Mouse (Mus musculus) intestine, embryonic 14.5 days (tissue): ENCODE measurements around the gene Btbd18. TPM values are rescaled to one million over a fixed set of nuclear protein-coding genes. Genes with fewer than 3 reads are reported as not detected.

Experiments
- ATAC-seq: fragments of 200-750 bp; cut with Nextera tagmentation; replicated peaks from 2 replicates; pipeline ENCODE4 v1.8.0; 2017; ENCODE audit warnings: low read depth, moderate number of reproducible peaks, moderate TSS enrichment, moderate library complexity; ENCODE audit not compliant: low FRiP score, low TSS enrichment
- DNase-seq: peaks from one replicate; pipeline ENCODE4 v3.0.0-alpha.2; 2018; ENCODE audit warnings: low spot score
- H3K27ac ChIP-seq: fragments of 300-500 bp; sonication (generic); 2 replicates; pipeline ENCODE4 v1.5.1; 2014; ENCODE audit warnings: low read depth, mild to moderate bottlenecking, control low read depth
- H3K27me3 ChIP-seq: fragments of 300-500 bp; sonication (generic); replicated peaks from 2 replicates; pipeline ENCODE4 v1.6.1; 2014; ENCODE audit warnings: low read length, control low read depth; ENCODE audit not compliant: control insufficient read depth, insufficient read depth
- H3K36me3 ChIP-seq: fragments of 300-500 bp; sonication (generic); 2 replicates; pipeline ENCODE4 v1.6.1; 2014; ENCODE audit warnings: low read length, control low read depth; ENCODE audit not compliant: control insufficient read depth, insufficient read depth
- H3K4me1 ChIP-seq: fragments of 300-500 bp; sonication (generic); replicated peaks from 2 replicates; pipeline ENCODE4 v1.6.1; 2014; ENCODE audit warnings: low read length, control low read depth, mixed read lengths; ENCODE audit not compliant: control insufficient read depth, insufficient read depth
- H3K4me2 ChIP-seq: fragments of 300-500 bp; sonication (generic); 2 replicates; pipeline ENCODE4 v1.6.1; 2014; ENCODE audit warnings: low read length
- H3K4me3 ChIP-seq: fragments of 300-500 bp; sonication (generic); 2 replicates; pipeline ENCODE4 v1.5.1; 2014; ENCODE audit warnings: low read depth, low read length, control low read depth, mixed read lengths
- H3K9ac ChIP-seq: fragments of 300-500 bp; sonication (generic); 2 replicates; pipeline ENCODE4 v1.6.1; 2014; ENCODE audit warnings: mild to moderate bottlenecking, low read length
- H3K9me3 ChIP-seq: fragments of 300-500 bp; sonication (generic); 2 replicates; pipeline ENCODE4 v1.6.1; 2016; ENCODE audit warnings: low read length, control low read depth; ENCODE audit not compliant: control insufficient read depth
- WGBS: fragments of 180-500 bp; shearing (Covaris S2); extraction: QIAGEN DNeasy Blood & Tissue Kit; methylation state at CpG from one replicate; pipeline ENCODE4 v1.1.7; 2014; 5-methylcytosine and 5-hydroxymethylcytosine counted together
- polyA plus RNA-seq: library from polyadenylated mRNA; unstranded; fragments of >200 nt; fragmentation: Nextera tagmentation; extraction: Ambion mirVana; gene quantifications from 2 replicates; pipeline ENCODE4 v1.2.1, GENCODE M21; 2014

The Btbd18 gene
- polyA plus RNA-seq, 1 experiment from 2014 or later: 0.34 TPM

DNA sequence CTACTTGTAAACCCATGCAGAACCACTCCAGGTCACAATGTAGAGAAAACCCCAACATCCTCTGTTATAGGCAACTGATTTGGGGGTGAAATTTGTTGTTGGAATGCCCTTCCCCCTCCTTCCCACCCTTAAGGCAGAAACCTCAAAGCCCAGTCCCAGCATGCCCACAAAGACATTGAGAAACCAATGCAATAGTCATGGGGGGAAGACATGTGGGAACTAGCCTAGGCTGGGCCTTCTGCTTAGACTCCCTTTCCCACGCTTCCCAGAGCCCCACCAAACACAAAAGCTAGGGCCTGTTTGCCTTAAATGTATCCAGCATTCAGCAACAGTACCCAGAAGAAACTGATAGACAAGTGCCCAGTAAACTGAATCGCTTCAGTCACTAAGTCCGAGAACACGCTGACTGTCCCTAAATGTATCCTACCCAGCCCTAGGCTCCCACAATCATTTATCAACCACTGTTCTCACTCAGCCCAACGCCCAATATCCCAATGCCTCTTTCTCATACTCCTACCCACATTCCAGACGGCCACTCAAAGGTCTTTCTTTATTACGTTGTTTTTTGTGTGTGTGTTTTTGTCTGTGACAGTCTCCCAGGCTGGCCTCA lies 32.4 kb upstream of the Btbd18 start:
- no peak overlapping the region for H3K9ac ChIP-seq
- H3K4me2 ChIP-seq: no peak overlapping the region
- no peaks in the 10 kb centered on the region for H3K27me3 ChIP-seq
- WGBS: 66% methylated on average over 7 of the region's 7 CpGs
- no peak overlapping the region for H3K4me3 ChIP-seq
- no peaks in the 10 kb centered on the region for H3K9me3 ChIP-seq
- H3K4me1 ChIP-seq: peaks cover 19% of the 10 kb centered on the region
- H3K36me3 ChIP-seq: peaks cover 30% of the 10 kb centered on the region
- DNase-seq: no peak
- no peak for ATAC-seq
- H3K27ac ChIP-seq: peak overlapping the region; percentile 24

DNA sequence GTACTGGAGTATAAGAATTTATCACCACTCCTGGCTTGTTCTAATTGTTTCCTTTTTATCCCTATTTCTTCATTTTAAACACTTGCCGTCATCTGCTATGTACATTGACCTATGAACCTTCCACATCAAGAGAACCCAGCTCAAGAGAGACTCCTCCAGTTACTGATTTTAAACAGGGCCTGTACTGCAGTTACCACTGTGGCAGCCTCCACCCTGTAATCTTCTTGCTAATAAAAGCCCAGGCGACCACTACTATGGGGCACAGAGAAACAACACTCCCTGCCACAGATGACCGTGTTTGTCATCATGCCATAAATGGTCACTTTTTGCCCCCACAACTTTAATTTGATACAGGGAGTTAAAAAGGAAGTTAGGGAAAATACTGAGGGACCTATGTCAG lies 31.8 kb upstream of the Btbd18 start:
- DNase-seq: no peak
- 0 out of 2 replicates have a peak, but pooled peaks have one; percentile 18 for ATAC-seq
- no peaks in the 10 kb centered on the region for H3K27me3 ChIP-seq
- no peak overlapping the region for H3K4me3 ChIP-seq
- no peak overlapping the region for H3K9ac ChIP-seq
- H3K27ac ChIP-seq: peak overlapping the region; percentile 54
- peaks cover 24% of the 10 kb centered on the region for H3K4me1 ChIP-seq
- WGBS: 25% methylated on average over 3 of the region's 3 CpGs
- peaks cover 30% of the 10 kb centered on the region for H3K36me3 ChIP-seq
- H3K9me3 ChIP-seq: no peaks in the 10 kb centered on the region
- H3K4me2 ChIP-seq: no peak overlapping the region

DNA sequence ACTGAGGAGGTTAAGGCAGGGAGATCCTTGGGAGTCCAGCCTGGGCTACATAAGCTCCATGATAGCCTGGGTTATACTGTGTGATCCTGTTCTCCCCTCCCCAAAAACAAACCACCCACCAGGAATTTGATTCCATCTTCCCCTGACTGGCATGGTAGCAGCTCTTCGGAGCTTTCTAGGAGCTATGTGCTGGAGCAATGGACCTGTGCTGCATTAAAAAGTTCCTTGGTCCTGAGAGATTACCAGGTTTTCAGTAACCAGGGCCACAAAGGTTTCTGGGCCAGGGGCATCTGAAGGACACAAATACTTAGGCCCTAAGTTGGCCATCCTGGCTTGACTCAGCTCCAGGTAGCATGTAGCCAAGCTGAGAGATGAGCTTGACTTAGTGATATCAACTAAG lies 26.9 kb upstream of the Btbd18 start:
- peaks cover 55% of the 10 kb centered on the region for H3K4me1 ChIP-seq
- peak overlapping the region; percentile 98; the same call in 1 of the 2 replicates for H3K27ac ChIP-seq
- no peak overlapping the region for H3K9ac ChIP-seq
- H3K4me2 ChIP-seq: peak overlapping the region; percentile 20; the same call in 1 of the 2 replicates
- no peak for ATAC-seq
- H3K27me3 ChIP-seq: no peaks in the 10 kb centered on the region
- H3K36me3 ChIP-seq: peaks cover 11% of the 10 kb centered on the region; the same call in 1 of the 2 replicates
- no peak overlapping the region for H3K4me3 ChIP-seq
- DNase-seq: no peak
- no peaks in the 10 kb centered on the region for H3K9me3 ChIP-seq
- WGBS: 86% methylated on average over 1 of the region's 1 CpGs

DNA sequence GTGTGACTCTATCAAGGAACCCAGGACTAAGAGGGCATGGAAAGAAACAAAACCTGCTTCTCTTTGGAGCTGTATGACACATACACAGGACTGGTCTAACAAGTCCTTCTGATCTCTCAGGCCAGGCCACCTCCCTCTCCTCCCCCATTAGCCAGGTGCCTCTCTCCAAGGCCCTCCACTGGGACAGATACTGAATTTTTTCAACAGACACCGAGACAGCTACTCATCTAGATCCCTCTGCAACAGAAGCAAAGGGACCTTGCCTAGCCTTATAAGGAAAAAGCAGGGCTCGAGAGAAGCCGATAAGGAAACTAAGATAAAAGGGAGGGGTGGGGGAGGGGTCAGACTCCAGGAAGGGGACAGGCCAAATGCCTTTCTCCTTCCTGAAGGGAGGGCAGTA lies 25.9 kb upstream of the Btbd18 start:
- Histone ChIP-seq H3K9me3 (no peaks in the 10 kb centered on the region), H3K4me2 (no peak overlapping the region; the same call in none of the 2 replicates), H3K27me3 (no peaks in the 10 kb centered on the region), H3K9ac (no peak overlapping the region), H3K4me3 (no peak overlapping the region), H3K27ac (peak overlapping the region; percentile 98), H3K36me3 (peaks cover 11% of the 10 kb centered on the region; the same call in 1 of the 2 replicates), H3K4me1 (peaks cover 57% of the 10 kb centered on the region)
- ATAC-seq (peak; percentile 63), DNase-seq (peak; percentile 65)
- WGBS: 5% methylated on average over 3 of the region's 3 CpGs

DNA sequence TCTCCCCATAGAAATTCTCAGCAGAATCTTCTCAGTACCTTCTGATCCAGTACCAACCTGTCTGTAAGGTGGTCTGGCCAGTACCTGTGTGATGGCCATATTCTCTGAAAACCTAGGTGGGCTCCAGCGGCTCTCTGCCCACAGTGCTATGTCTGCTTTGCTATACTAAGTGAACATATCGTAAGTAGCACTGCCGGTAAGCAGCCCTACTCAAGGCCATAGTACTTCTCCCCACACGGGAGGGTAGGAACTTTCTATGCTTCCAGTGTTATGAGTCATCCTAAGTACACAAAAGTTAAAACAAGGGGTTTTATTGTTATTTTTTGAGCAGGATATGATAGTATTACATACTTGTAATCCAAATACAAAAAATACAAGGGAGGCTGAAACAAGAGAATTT lies 24.9 kb upstream of the Btbd18 start:
- 0 out of 2 replicates have a peak, but pooled peaks have one; percentile 1 for ATAC-seq
- Histone ChIP-seq H3K36me3 (peaks cover 9% of the 10 kb centered on the region; the same call in 1 of the 2 replicates), H3K9ac (no peak overlapping the region), H3K4me2 (peak overlapping the region; percentile 55), H3K4me3 (no peak overlapping the region), H3K9me3 (no peaks in the 10 kb centered on the region), H3K4me1 (peaks cover 67% of the 10 kb centered on the region), H3K27ac (peak overlapping the region; percentile 98), H3K27me3 (no peaks in the 10 kb centered on the region)
- WGBS: 43% methylated on average over 4 of the region's 4 CpGs
- DNase-seq: no peak

DNA sequence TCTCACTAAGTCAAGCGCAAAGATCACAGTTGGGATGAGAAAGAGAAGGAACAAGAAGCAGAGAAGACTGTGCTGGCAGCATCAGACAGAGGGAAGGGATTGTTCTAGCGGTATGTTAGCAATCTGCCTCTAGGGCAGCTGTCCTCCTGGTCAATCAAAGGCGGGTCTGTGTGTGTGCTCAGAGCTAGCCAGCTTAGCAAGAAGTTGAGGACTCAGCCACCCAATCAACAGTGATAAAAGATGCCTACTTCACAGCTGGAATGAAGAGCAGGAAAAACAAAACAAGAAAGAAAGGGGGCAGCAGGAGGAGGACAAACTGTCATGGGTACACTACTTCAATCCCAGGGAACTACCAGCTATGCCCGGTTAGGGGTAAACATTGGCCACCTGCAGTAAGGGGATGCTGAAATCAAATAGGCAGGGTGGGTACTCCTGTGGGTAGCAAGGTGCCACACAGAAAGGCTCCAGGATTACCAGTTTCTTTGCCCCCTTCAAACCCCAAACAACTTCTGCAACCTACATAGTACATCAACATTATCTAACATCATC lies 23.9 kb upstream of the Btbd18 start:
- no peak for DNase-seq
- 14% methylated on average over 4 of the region's 4 CpGs for WGBS

DNA sequence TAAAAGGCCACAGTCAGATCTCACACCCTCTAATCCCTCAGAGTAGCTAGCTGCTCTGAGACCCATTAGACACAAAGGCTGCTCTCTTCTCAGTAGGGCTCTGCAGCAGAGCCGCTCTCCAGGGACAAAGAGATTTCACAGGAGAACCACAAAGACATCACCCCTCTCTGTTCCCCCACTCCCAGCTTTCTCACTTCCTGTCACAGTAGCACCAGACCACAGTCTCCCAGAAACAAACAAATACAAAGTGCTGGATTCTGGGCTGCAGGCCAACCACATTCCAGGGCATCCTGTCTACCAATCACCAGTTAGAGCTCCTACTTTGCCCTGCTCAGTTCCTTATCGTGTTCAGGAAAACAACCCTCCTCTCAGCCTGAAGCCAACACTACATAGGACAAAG lies 23.3 kb upstream of the Btbd18 start:
- peak; percentile 87 for DNase-seq
- Histone ChIP-seq H3K4me1 (peaks cover 71% of the 10 kb centered on the region), H3K4me2 (peak overlapping the region; percentile 55), H3K27ac (peak overlapping the region; percentile 98), H3K9me3 (no peaks in the 10 kb centered on the region), H3K4me3 (0 out of 2 replicates have a peak overlapping the region, but pooled peaks have one; percentile 13), H3K9ac (peak overlapping the region; percentile 38), H3K27me3 (no peaks in the 10 kb centered on the region), H3K36me3 (no peaks in the 10 kb centered on the region; the same call in 1 of the 2 replicates)
- 0% methylated on average over 2 of the region's 2 CpGs for WGBS
- ATAC-seq: peak; percentile 87

More for the DNA sequence above, 23.9 kb upstream of the Btbd18 start:
- Histone ChIP-seq H3K4me2 (peak overlapping the region; percentile 55), H3K4me1 (peaks cover 71% of the 10 kb centered on the region), H3K9ac (peak overlapping the region; percentile 38), H3K27ac (peak overlapping the region; percentile 98), H3K27me3 (no peaks in the 10 kb centered on the region), H3K4me3 (0 out of 2 replicates have a peak overlapping the region, but pooled peaks have one; percentile 4), H3K9me3 (no peaks in the 10 kb centered on the region), H3K36me3 (peaks cover 2% of the 10 kb centered on the region; the same call in 1 of the 2 replicates)
- no peak for ATAC-seq

DNA sequence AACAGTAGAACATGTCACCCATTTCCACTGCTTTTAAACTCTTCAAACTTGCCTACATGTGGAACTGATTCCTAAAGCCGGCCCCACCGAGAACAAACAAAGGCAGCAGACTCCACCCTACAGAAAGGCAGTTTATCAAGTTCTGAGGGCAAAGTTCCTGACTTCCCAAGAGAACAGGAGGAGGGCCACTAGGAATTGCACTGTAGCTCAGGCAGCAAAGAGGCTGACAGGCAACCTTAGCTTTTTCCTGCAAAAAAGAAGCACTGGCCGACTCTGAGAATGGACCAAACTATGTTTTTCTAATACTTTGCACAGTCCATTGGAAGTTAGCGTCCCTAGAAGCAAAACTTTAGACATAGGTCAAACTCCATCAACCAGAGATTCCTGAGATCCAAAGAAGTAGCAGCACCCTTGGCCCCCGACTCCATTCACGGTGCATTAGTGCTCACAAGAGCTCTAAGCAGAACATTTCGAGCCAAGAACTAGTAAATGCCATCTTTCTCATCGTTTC lies 22.6 kb upstream of the Btbd18 start:
- peak overlapping the region; percentile 55 for H3K4me2 ChIP-seq

More for the DNA sequence above, 22.6 kb upstream of the Btbd18 start:
- no peaks in the 10 kb centered on the region; the same call in 1 of the 2 replicates for H3K36me3 ChIP-seq
- peaks cover 71% of the 10 kb centered on the region for H3K4me1 ChIP-seq
- WGBS: 13% methylated on average over 8 of the region's 8 CpGs
- ATAC-seq (peak; percentile 50; the same call in 1 of the 2 replicates), DNase-seq (peak; percentile 70)
- no peaks in the 10 kb centered on the region for H3K9me3 ChIP-seq
- no peaks in the 10 kb centered on the region for H3K27me3 ChIP-seq
- 0 out of 2 replicates have a peak overlapping the region, but pooled peaks have one; percentile 13 for H3K4me3 ChIP-seq
- H3K27ac ChIP-seq: peak overlapping the region; percentile 98
- H3K9ac ChIP-seq: peak overlapping the region; percentile 38
